Mouse (Mus musculus): ENCODE measurements at regions not wholly inside any gene's neighbourhood (a gene's known extent, or its start where the extent isn't known, plus 50 kb on each side); places are given as distances from the start of the nearest gene placed in this dataset.

DNA sequence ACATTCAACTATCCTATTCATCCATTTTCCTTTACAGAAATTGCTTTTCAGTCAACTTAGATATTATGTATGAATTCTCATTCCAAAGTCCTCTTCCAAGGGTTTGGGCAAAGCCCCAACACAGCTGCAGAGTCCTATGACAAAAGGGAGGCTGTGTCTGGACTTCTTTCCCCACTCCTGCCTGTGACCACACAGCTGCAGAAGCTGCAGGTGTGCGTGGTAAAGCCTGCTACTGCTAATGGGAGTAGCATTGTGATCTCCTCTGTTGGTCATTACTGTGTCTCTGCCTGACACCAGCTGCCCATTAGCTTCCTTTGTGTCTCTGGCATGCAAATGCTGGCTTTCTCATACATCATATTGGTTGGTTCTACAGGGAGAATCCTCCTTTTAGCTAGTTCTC lies 234.0 kb downstream of the Nup35 start:
- H3K9ac ChIP-seq (ENCODE audit: control insufficient read depth, low read depth, low read length, poor library complexity, severe bottlenecking): no peak overlapping the region
- no peak for TF ChIP-seq USF2 (IDR thresholded peaks at IDR 0.05; ENCODE audit: borderline replicate concordance in 1 of 2, insufficient read depth in 1 of 2, low read depth in 1 of 2, low read length in 2 of 2)
- no peak for TF ChIP-seq USF1 (IDR thresholded peaks at IDR 0.05; ENCODE audit: low read depth, low read length)
- no peak for TF ChIP-seq MEF2A (IDR thresholded peaks at IDR 0.05; ENCODE audit: extremely low read depth, insufficient replicate concordance, low read depth, low read length, poor library complexity, severe bottlenecking)
- no peak for TF ChIP-seq TAL1 (IDR thresholded peaks at IDR 0.05; ENCODE audit: low read length)
- no peak for TF ChIP-seq MYC (IDR thresholded peaks at IDR 0.05; ENCODE audit: low read depth, low read length)
- no peak for TF ChIP-seq KAT2A (conservative IDR thresholded peaks at IDR 0.05; ENCODE audit: low read depth, low read length)
- no peak for TF ChIP-seq CHD1 (IDR thresholded peaks at IDR 0.05; ENCODE audit: low read depth, low read length)
- TF ChIP-seq POLR2AphosphoS2 (IDR thresholded peaks at IDR 0.05; ENCODE audit: low read length): no peak
- no peak for TF ChIP-seq MAFK (IDR thresholded peaks at IDR 0.05; ENCODE audit: borderline replicate concordance, low read depth, low read length)
- TF ChIP-seq BHLHE40 (IDR thresholded peaks at IDR 0.05; ENCODE audit: borderline replicate concordance, low read depth, low read length): no peak
- no peak for TF ChIP-seq NELFE (IDR thresholded peaks at IDR 0.05; ENCODE audit: low read depth, low read length)
- TF ChIP-seq POLR2A (IDR thresholded peaks at IDR 0.05; ENCODE audit: control insufficient read depth in 1 of 2, insufficient read depth in 1 of 2, low read depth in 1 of 2, low read length in 2 of 2, poor library complexity in 1 of 2): no peak
- H3K36me3 ChIP-seq (ENCODE audit: control insufficient read depth in 1 of 2, insufficient read depth in 2 of 2, low read length in 2 of 2): no peaks in the 10 kb centered on the region
- DNase-seq (ENCODE audit: low read depth, low spot score): no peak
- H3K9me3 ChIP-seq (replicated peaks; ENCODE audit: insufficient read depth, low read length): no peaks in the 10 kb centered on the region
- H3K4me3 ChIP-seq (ENCODE audit: control insufficient read depth in 1 of 2, insufficient read depth in 1 of 2, low read depth in 2 of 2, low read length in 2 of 2): no peak overlapping the region
- H3K79me2 ChIP-seq (ENCODE audit: control insufficient read depth, insufficient read depth, low read length, poor library complexity): no peaks in the 10 kb centered on the region
- H3K27me3 ChIP-seq (ENCODE audit: control insufficient read depth in 1 of 2, insufficient read depth in 2 of 2, low read length in 2 of 2): no peaks in the 10 kb centered on the region; a peak in 1 of 4 replicates
- H3K4me1 ChIP-seq (ENCODE audit: control insufficient read depth in 1 of 2, insufficient read depth in 2 of 2, low read length in 2 of 2): no peaks in the 10 kb centered on the region
- H3K27ac ChIP-seq (ENCODE audit: control insufficient read depth, low read depth, low read length): no peak overlapping the region

GRCm38 (mm10) chr2:80855214-80855613 lies 238.2 kb downstream of the Nup35 start:
- DNase-seq (ENCODE audit: low read depth, low spot score): no peak
- H3K36me3 ChIP-seq (ENCODE audit: control insufficient read depth in 1 of 2, insufficient read depth in 2 of 2, low read length in 2 of 2): no peaks in the 10 kb centered on the region
- TF ChIP-seq NRF1 (IDR thresholded peaks at IDR 0.05; ENCODE audit: insufficient read depth, low read depth, low read length, poor library complexity, severe bottlenecking) (no peak), MAX (IDR thresholded peaks at IDR 0.05; ENCODE audit: low read length) (no peak), MYC (IDR thresholded peaks at IDR 0.05; ENCODE audit: low read depth, low read length) (no peak), HCFC1 (IDR thresholded peaks at IDR 0.05; ENCODE audit: low read depth, low read length) (no peak), MAFK (IDR thresholded peaks at IDR 0.05; ENCODE audit: borderline replicate concordance, low read depth, low read length) (no peak), BHLHE40 (IDR thresholded peaks at IDR 0.05; ENCODE audit: borderline replicate concordance, low read depth, low read length) (no peak), ZC3H11A (IDR thresholded peaks at IDR 0.05; ENCODE audit: low read depth, low read length) (no peak), MYB (IDR thresholded peaks at IDR 0.05; ENCODE audit: low read depth, low read length) (no peak), ZNF384 (IDR thresholded peaks at IDR 0.05; ENCODE audit: low read depth, low read length) (no peak), USF2 (IDR thresholded peaks at IDR 0.05; ENCODE audit: borderline replicate concordance in 1 of 2, insufficient read depth in 1 of 2, low read depth in 1 of 2, low read length in 2 of 2) (no peak), POLR2A (IDR thresholded peaks at IDR 0.05; ENCODE audit: control insufficient read depth in 1 of 2, insufficient read depth in 1 of 2, low read depth in 1 of 2, low read length in 2 of 2, poor library complexity in 1 of 2) (no peak), GABPA (IDR thresholded peaks at IDR 0.05; ENCODE audit: low read depth, low read length) (no peak), MEF2A (IDR thresholded peaks at IDR 0.05; ENCODE audit: extremely low read depth, insufficient replicate concordance, low read depth, low read length, poor library complexity, severe bottlenecking) (no peak)
- H3K27ac ChIP-seq (ENCODE audit: control insufficient read depth, low read depth, low read length): no peak overlapping the region
- no peaks in the 10 kb centered on the region for H3K79me2 ChIP-seq (ENCODE audit: control insufficient read depth, insufficient read depth, low read length, poor library complexity)
- H3K9ac ChIP-seq (ENCODE audit: control insufficient read depth, low read depth, low read length, poor library complexity, severe bottlenecking): no peak overlapping the region
- H3K27me3 ChIP-seq (ENCODE audit: control insufficient read depth in 1 of 2, insufficient read depth in 2 of 2, low read length in 2 of 2): no peaks in the 10 kb centered on the region; a peak in 1 of 4 replicates
- no peak overlapping the region for H3K4me3 ChIP-seq (ENCODE audit: control insufficient read depth in 1 of 2, insufficient read depth in 1 of 2, low read depth in 2 of 2, low read length in 2 of 2)
- H3K9me3 ChIP-seq (replicated peaks; ENCODE audit: insufficient read depth, low read length): no peaks in the 10 kb centered on the region
- no peaks in the 10 kb centered on the region for H3K4me1 ChIP-seq (ENCODE audit: control insufficient read depth in 1 of 2, insufficient read depth in 2 of 2, low read length in 2 of 2)
